9 mouse cellular contexts compared by ENCODE assay signal in genomic region chr13:24135282-24136230, GRCm38 (mm10).
DNase-seq lines count a peak whose midpoint lies in the region; ATAC-seq and TF ChIP-seq lines count a peak whose summit lies in the region.
"Had no signal": no experiment of that assay in that cellular context is flagged by ENCODE, and none has a peak within 500 bp of the region (broad histone marks: within the 10 kb centered on the region; RNA-seq: fewer than 3 reads in every experiment).

No protein-coding gene starts in this region.

- 0 out of 2 replicates have a peak overlapping the region, but pooled peaks have one; percentile 50 for H3K27ac ChIP-seq in lung, embryonic 14.5 days (ENCODE audit: low read depth)
- H3K27ac ChIP-seq in embryonic facial prominence, embryonic 14.5 days (replicated peaks; ENCODE audit: low read depth, low read length): no peak overlapping the region
- no peak overlapping the region for H3K27ac ChIP-seq in kidney, adult 2 months (ENCODE audit: insufficient read depth, low read depth, low read length)
- H3K27ac ChIP-seq in midbrain, embryonic 16.5 days (ENCODE audit: low read length): peak overlapping the region; percentile 20; the same call in 1 of the 2 replicates
- H3K27ac ChIP-seq: limb, embryonic 15.5 days had no signal

- TF ChIP-seq POLR2A in kidney, adult 2 months (IDR thresholded peaks at IDR 0.05; ENCODE audit: low read depth, low read length): no peak

- no peak overlapping the region for H3K9ac ChIP-seq in lung, embryonic 14.5 days
- 0 out of 2 replicates have a peak overlapping the region, but pooled peaks have one; percentile 15 for H3K9ac ChIP-seq in embryonic facial prominence, embryonic 14.5 days (ENCODE audit: low read depth, low read length)
- no peak overlapping the region for H3K9ac ChIP-seq in midbrain, embryonic 16.5 days (ENCODE audit: low read depth, low read length)
- H3K9ac ChIP-seq: limb, embryonic 15.5 days had no signal

- WGBS in lung, embryonic 14.5 days: 21% methylated on average over 21 of the region's 21 CpGs
- 23% methylated on average over 21 of the region's 21 CpGs for WGBS in embryonic facial prominence, embryonic 14.5 days
- WGBS in kidney, adult 2 months: 41% methylated on average over 21 of the region's 21 CpGs
- WGBS in midbrain, embryonic 16.5 days: 42% methylated on average over 21 of the region's 21 CpGs

- H3K27me3 ChIP-seq in lung, embryonic 14.5 days (ENCODE audit: insufficient read depth, low read length): no peaks in the 10 kb centered on the region
- no peaks in the 10 kb centered on the region for H3K27me3 ChIP-seq in embryonic facial prominence, embryonic 14.5 days (replicated peaks; ENCODE audit: control insufficient read depth, insufficient read depth, low read length)
- H3K27me3 ChIP-seq in kidney, adult 2 months (replicated peaks; ENCODE audit: control insufficient read depth, insufficient read depth, low read length): no peaks in the 10 kb centered on the region
- no peaks in the 10 kb centered on the region for H3K27me3 ChIP-seq in midbrain, embryonic 16.5 days (ENCODE audit: control insufficient read depth, insufficient read depth, low read depth, low read length)
- H3K27me3 ChIP-seq: limb, embryonic 15.5 days had no signal

- no peak; the same call in 1 of the 2 replicates for ATAC-seq in lung, embryonic 14.5 days (ENCODE audit: insufficient read depth)
- peak; percentile 33; the same call in 1 of the 2 replicates for ATAC-seq in embryonic facial prominence, embryonic 14.5 days (ENCODE audit: low read depth)
- 0 out of 2 replicates have a peak, but pooled peaks have one; percentile 36 for ATAC-seq in midbrain, embryonic 16.5 days

- TF ChIP-seq CTCF in lung, embryonic 14.5 days (IDR thresholded peaks at IDR 0.05; ENCODE audit: low read depth): 0 out of 2 replicates have a peak, but pooled peaks have one; percentile 10
- 0 out of 2 replicates have a peak, but pooled peaks have one; percentile 17 for TF ChIP-seq CTCF in kidney, adult 2 months (conservative IDR thresholded peaks at IDR 0.05; ENCODE audit: insufficient read depth, insufficient read length, low read depth, low read length)

- no peaks in the 10 kb centered on the region; the same call in 1 of the 2 replicates for H3K4me1 ChIP-seq in lung, embryonic 14.5 days (ENCODE audit: insufficient read depth)
- H3K4me1 ChIP-seq in embryonic facial prominence, embryonic 14.5 days (ENCODE audit: control insufficient read depth, insufficient read depth, low read length): peaks cover 5% of the 10 kb centered on the region; the same call in 1 of the 2 replicates
- H3K4me1 ChIP-seq in kidney, adult 2 months (ENCODE audit: control insufficient read depth, insufficient read depth, low read length): no peaks in the 10 kb centered on the region
- H3K4me1 ChIP-seq in midbrain, embryonic 16.5 days (ENCODE audit: control insufficient read depth, insufficient read depth, low read length): peaks cover 10% of the 10 kb centered on the region

- peak overlapping the region; percentile 31; the same call in 1 of the 2 replicates for H3K4me2 ChIP-seq in lung, embryonic 14.5 days
- H3K4me2 ChIP-seq in embryonic facial prominence, embryonic 14.5 days (ENCODE audit: low read depth, low read length): peak overlapping the region; percentile 20
- H3K4me2 ChIP-seq in midbrain, embryonic 16.5 days (ENCODE audit: low read length): no peak overlapping the region
- H3K4me2 ChIP-seq: limb, embryonic 15.5 days had no signal

- peak; percentile 11 for DNase-seq in lung, embryonic 14.5 days
- no peak for DNase-seq in lung, postnatal 14 days
- DNase-seq in embryonic facial prominence, embryonic 14.5 days (ENCODE audit: low spot score): peak; percentile 29
- DNase-seq in kidney, adult 2 months: peak; percentile 19
- DNase-seq in cerebellum, postnatal 4 days (ENCODE audit: low spot score in 2 of 2): no peak
- no peak for DNase-seq in adipocyte (ENCODE audit: low spot score)
- DNase-seq in cerebellum, postnatal 36 days: no peak

- H3K9me3 ChIP-seq in lung, embryonic 14.5 days (ENCODE audit: low read depth, low read length): no peaks in the 10 kb centered on the region
- H3K9me3 ChIP-seq in embryonic facial prominence, embryonic 14.5 days (ENCODE audit: control insufficient read depth, low read length): no peaks in the 10 kb centered on the region
- H3K9me3 ChIP-seq in midbrain, embryonic 16.5 days (replicated peaks; ENCODE audit: control insufficient read depth, low read length, poor library complexity, severe bottlenecking): no peaks in the 10 kb centered on the region
- H3K9me3 ChIP-seq: limb, embryonic 15.5 days had no signal

- H3K36me3 ChIP-seq in lung, embryonic 14.5 days (ENCODE audit: insufficient read depth): 0 out of 2 replicates have a peak, but pooled peaks cover 7% of the 10 kb centered on the region
- peaks cover 8% of the 10 kb centered on the region; the same call in 1 of the 2 replicates for H3K36me3 ChIP-seq in embryonic facial prominence, embryonic 14.5 days (ENCODE audit: control insufficient read depth, insufficient read depth, low read length)
- peaks cover 2% of the 10 kb centered on the region; the same call in 1 of the 2 replicates for H3K36me3 ChIP-seq in kidney, adult 2 months (ENCODE audit: control insufficient read depth, insufficient read depth, low read length)
- no peaks in the 10 kb centered on the region for H3K36me3 ChIP-seq in midbrain, embryonic 16.5 days (ENCODE audit: control insufficient read depth, insufficient read depth, low read length)
- H3K36me3 ChIP-seq: limb, embryonic 15.5 days had no signal

- H3K4me3 ChIP-seq in lung, embryonic 14.5 days (ENCODE audit: low read depth, low read length): no peak overlapping the region
- no peak overlapping the region for H3K4me3 ChIP-seq in embryonic facial prominence, embryonic 14.5 days (ENCODE audit: low read depth, low read length)
- no peak overlapping the region for H3K4me3 ChIP-seq in kidney, adult 2 months (ENCODE audit: insufficient read depth, low read depth, low read length)
- no peak overlapping the region for H3K4me3 ChIP-seq in midbrain, embryonic 16.5 days (ENCODE audit: low read depth, low read length)
- H3K4me3 ChIP-seq: limb, embryonic 15.5 days had no signal

Comparison
In these comparisons a context has a peak if more than half of its experiments do, and no peak if none do; other contexts are left out.
1. DNase-seq: peak in lung, embryonic 14.5 days (single experiment), embryonic facial prominence, embryonic 14.5 days (single experiment) and kidney, adult 2 months (single experiment); none in lung, postnatal 14 days (single experiment), cerebellum, postnatal 4 days (0 of 2), adipocyte (single experiment) and cerebellum, postnatal 36 days (0 of 2).
2. H3K27ac ChIP-seq: peak in lung, embryonic 14.5 days (single experiment) and midbrain, embryonic 16.5 days (single experiment); none in embryonic facial prominence, embryonic 14.5 days (single experiment) and kidney, adult 2 months (single experiment).